Mouse (Mus musculus): ENCODE measurements around the gene Spag16. TPM values are rescaled to one million over a fixed set of nuclear protein-coding genes. Genes with fewer than 3 reads are reported as not detected.
"Not testable (repeated sequence)": the region's sequence is repeated elsewhere in the genome, so short reads cannot be mapped to it uniquely, and the experiment has no call there.

Spag16 gene
- total and polyA plus RNA-seq, 3 experiments: not detected

DNA sequence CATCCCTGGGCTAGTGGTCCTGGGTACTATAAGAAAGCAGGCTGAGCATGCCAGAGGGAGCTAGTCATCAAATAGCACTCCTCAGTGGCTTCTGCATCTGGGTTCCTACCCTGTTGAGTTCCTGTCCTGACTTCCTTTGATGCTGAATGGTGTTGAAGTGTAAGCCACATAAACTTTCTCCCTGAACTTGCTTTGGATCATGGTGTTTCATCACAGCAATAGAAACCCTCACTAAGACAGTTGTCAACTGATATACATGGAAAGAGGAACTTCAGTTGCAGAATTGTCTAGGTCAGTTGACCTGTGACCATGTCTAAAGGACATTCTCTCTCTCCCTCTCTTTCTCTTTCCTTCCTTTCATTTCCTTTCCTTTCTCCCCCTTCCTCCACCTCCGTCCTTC, 3.8 kb downstream of the Spag16 start:
- H3K4me2 ChIP-seq (ENCODE audit: insufficient read depth, low read depth, poor library complexity, severe bottlenecking): no peak overlapping the region
- dilution Hi-C loops (cut with MboI; ENCODE audit: extremely low pct_ligation_motif_present, extremely low pct_unique_long_range_greater_than_20kb, low sequenced_read_pairs) (no loop called here), in situ Hi-C loops (cut with MboI; ENCODE audit: low pct_ligation_motif_present, low pct_unique_long_range_greater_than_20kb, low sequenced_read_pairs) (no loop called here)
- no peak for TF ChIP-seq JUND (conservative IDR thresholded peaks at IDR 0.05; ENCODE audit: low read depth, low read length)
- TF ChIP-seq MAFK (IDR thresholded peaks at IDR 0.05; ENCODE audit: insufficient replicate concordance, low read length): no peak
- TF ChIP-seq ZNF384 (IDR thresholded peaks at IDR 0.05; ENCODE audit: low read depth, low read length): no peak
- TF ChIP-seq ELF1 (IDR thresholded peaks at IDR 0.05; ENCODE audit: low read depth, low read length): no peak
- no peak for TF ChIP-seq PAX5 (IDR thresholded peaks at IDR 0.05; ENCODE audit: low read length)
- TF ChIP-seq POLR2AphosphoS2 (IDR thresholded peaks at IDR 0.05; ENCODE audit: low read depth, low read length): no peak
- no peak for TF ChIP-seq ZKSCAN1 (IDR thresholded peaks at IDR 0.05; ENCODE audit: borderline replicate concordance, low read depth, low read length)
- no peak for TF ChIP-seq SMC3 (IDR thresholded peaks at IDR 0.05; ENCODE audit: low read depth, low read length)
- H3K9me3 ChIP-seq (replicated peaks; ENCODE audit: low read length): no peaks in the 10 kb centered on the region
- no peaks in the 10 kb centered on the region for H3K27me3 ChIP-seq (replicated peaks)
- H3K79me2 ChIP-seq (replicated peaks; ENCODE audit: control insufficient read depth, extremely low read depth, insufficient read depth, poor library complexity, severe bottlenecking): no peaks in the 10 kb centered on the region
- H3K36me3 ChIP-seq (replicated peaks in 1 of 2; ENCODE audit: control insufficient read depth in 1 of 2, insufficient read depth in 1 of 2, low read length in 1 of 2): no peaks in the 10 kb centered on the region
- H3K4me1 ChIP-seq (ENCODE audit: control insufficient read depth in 1 of 2, insufficient read depth in 2 of 2): no peaks in the 10 kb centered on the region
- no peak for DNase-seq (ENCODE audit: extremely low read depth)
- H3K27ac ChIP-seq (ENCODE audit: insufficient read depth, low read depth): no peak overlapping the region
- no peak overlapping the region for H3K9ac ChIP-seq (ENCODE audit: insufficient read depth, low read depth)
- no peak overlapping the region for H3K4me3 ChIP-seq (replicated peaks in 1 of 3; ENCODE audit: low read depth in 2 of 3, low read length in 2 of 3, poor library complexity in 1 of 3)

DNA sequence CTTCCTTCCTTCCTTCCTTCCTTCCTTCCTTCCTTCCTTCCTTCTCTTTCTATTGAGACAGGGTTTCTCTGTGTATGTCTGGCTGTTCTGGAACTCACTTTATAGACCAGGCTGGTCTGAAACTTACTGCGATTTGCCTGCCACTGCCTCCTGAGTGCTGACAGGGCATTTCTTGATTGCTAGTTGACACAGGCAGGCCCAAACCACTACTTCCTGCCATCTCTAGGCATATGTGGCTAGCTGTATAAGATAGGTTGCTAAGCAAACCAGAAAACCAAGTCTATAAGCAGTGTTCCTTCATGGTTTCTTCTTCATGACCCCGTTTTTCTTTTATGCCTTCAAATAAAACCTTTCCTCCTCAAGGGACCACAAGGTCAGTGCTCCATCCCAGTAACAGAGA, 4.2 kb downstream of the Spag16 start:
- no peak overlapping the region for H3K4me3 ChIP-seq (replicated peaks in 1 of 3; ENCODE audit: low read depth in 2 of 3, low read length in 2 of 3, poor library complexity in 1 of 3)
- no peak for DNase-seq (ENCODE audit: extremely low read depth)
- no peak overlapping the region for H3K9ac ChIP-seq (ENCODE audit: insufficient read depth, low read depth)
- H3K4me2 ChIP-seq (ENCODE audit: insufficient read depth, low read depth, poor library complexity, severe bottlenecking): no peak overlapping the region
- no peaks in the 10 kb centered on the region for H3K27me3 ChIP-seq (replicated peaks)
- TF ChIP-seq MAX (IDR thresholded peaks at IDR 0.05; ENCODE audit: low read length): no peak
- TF ChIP-seq POLR2AphosphoS2 (IDR thresholded peaks at IDR 0.05; ENCODE audit: low read depth, low read length): no peak
- no peak for TF ChIP-seq CHD1 (IDR thresholded peaks at IDR 0.05; ENCODE audit: low read depth, low read length)
- TF ChIP-seq NRF1 (IDR thresholded peaks at IDR 0.05; ENCODE audit: low read depth, low read length): no peak
- no peak for TF ChIP-seq ZMIZ1 (IDR thresholded peaks at IDR 0.05; ENCODE audit: low read depth, low read length)
- TF ChIP-seq RAD21 (IDR thresholded peaks at IDR 0.05; ENCODE audit: low read depth, low read length): no peak
- no peak for TF ChIP-seq TBP (conservative IDR thresholded peaks at IDR 0.05; ENCODE audit: low read depth, low read length)
- no peak for TF ChIP-seq JUN (IDR thresholded peaks at IDR 0.05; ENCODE audit: insufficient read depth, low read depth, low read length)
- TF ChIP-seq CHD2 (IDR thresholded peaks at IDR 0.05; ENCODE audit: low read length): no peak
- no peak for TF ChIP-seq MAZ (IDR thresholded peaks at IDR 0.05; ENCODE audit: low read depth, low read length)
- no peak for TF ChIP-seq SMC3 (IDR thresholded peaks at IDR 0.05; ENCODE audit: low read depth, low read length)
- TF ChIP-seq RCOR1 (conservative IDR thresholded peaks at IDR 0.05; ENCODE audit: low read depth, low read length): no peak
- no peak for TF ChIP-seq JUND (conservative IDR thresholded peaks at IDR 0.05; ENCODE audit: low read depth, low read length)
- TF ChIP-seq MYC (IDR thresholded peaks at IDR 0.05; ENCODE audit: low read depth, low read length): no peak
- no peak for TF ChIP-seq UBTF (IDR thresholded peaks at IDR 0.05; ENCODE audit: low read depth, low read length)
- no peak for TF ChIP-seq ETS1 (conservative IDR thresholded peaks at IDR 0.05; ENCODE audit: low read depth, low read length)
- no peak for TF ChIP-seq HCFC1 (IDR thresholded peaks at IDR 0.05; ENCODE audit: low read depth, low read length)
- TF ChIP-seq TCF12 (IDR thresholded peaks at IDR 0.05; ENCODE audit: low read depth, low read length): no peak
- TF ChIP-seq EP300 (IDR thresholded peaks at IDR 0.05; ENCODE audit: low read length): no peak
- no peak for TF ChIP-seq POLR2A (IDR thresholded peaks at IDR 0.05; ENCODE audit: low read depth, low read length)
- H3K27ac ChIP-seq (ENCODE audit: insufficient read depth, low read depth): no peak overlapping the region
- in situ Hi-C loops (cut with MboI; ENCODE audit: low pct_ligation_motif_present, low pct_unique_long_range_greater_than_20kb, low sequenced_read_pairs): no loop called here
- dilution Hi-C loops (cut with MboI; ENCODE audit: extremely low pct_ligation_motif_present, extremely low pct_unique_long_range_greater_than_20kb, low sequenced_read_pairs): no loop called here
- H3K79me2 ChIP-seq (replicated peaks; ENCODE audit: control insufficient read depth, extremely low read depth, insufficient read depth, poor library complexity, severe bottlenecking): no peaks in the 10 kb centered on the region
- H3K9me3 ChIP-seq (replicated peaks; ENCODE audit: low read length): no peaks in the 10 kb centered on the region
- H3K4me1 ChIP-seq (ENCODE audit: control insufficient read depth in 1 of 2, insufficient read depth in 2 of 2): no peaks in the 10 kb centered on the region
- H3K36me3 ChIP-seq (replicated peaks in 1 of 2; ENCODE audit: control insufficient read depth in 1 of 2, insufficient read depth in 1 of 2, low read length in 1 of 2): no peaks in the 10 kb centered on the region

DNA sequence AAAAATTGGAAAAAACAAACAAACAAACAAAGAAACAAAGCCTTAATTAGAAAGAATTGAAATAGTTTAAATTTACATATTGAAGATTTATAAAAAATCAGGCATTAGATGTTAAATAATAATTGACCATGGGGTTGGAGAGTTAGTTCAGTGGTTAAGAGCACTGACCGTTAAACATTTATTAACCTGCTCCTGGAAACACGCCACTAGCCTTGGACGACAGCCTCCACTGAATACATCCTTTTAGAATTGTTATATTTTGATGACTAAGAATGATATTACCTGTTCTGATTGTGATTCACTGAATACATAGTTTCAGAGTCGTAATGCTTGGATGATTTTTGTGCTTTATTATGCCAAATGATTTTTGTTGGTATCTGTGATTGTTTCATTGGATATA, 6.7 kb downstream of the Spag16 start:
- H3K27me3 ChIP-seq (replicated peaks); dilution Hi-C loops (cut with MboI; ENCODE audit: extremely low pct_ligation_motif_present, extremely low pct_unique_long_range_greater_than_20kb, low sequenced_read_pairs); H3K36me3 ChIP-seq (replicated peaks in 1 of 2; ENCODE audit: control insufficient read depth in 1 of 2, insufficient read depth in 1 of 2, low read length in 1 of 2); H3K4me1 ChIP-seq (ENCODE audit: control insufficient read depth in 1 of 2, insufficient read depth in 2 of 2); DNase-seq (ENCODE audit: extremely low read depth); H3K4me3 ChIP-seq (replicated peaks in 1 of 3; ENCODE audit: low read depth in 2 of 3, low read length in 2 of 3, poor library complexity in 1 of 3); H3K9me3 ChIP-seq (replicated peaks; ENCODE audit: low read length); H3K79me2 ChIP-seq (replicated peaks; ENCODE audit: control insufficient read depth, extremely low read depth, insufficient read depth, poor library complexity, severe bottlenecking); H3K9ac ChIP-seq (ENCODE audit: insufficient read depth, low read depth); H3K27ac ChIP-seq (ENCODE audit: insufficient read depth, low read depth); H3K4me2 ChIP-seq (ENCODE audit: insufficient read depth, low read depth, poor library complexity, severe bottlenecking); in situ Hi-C loops (cut with MboI; ENCODE audit: low pct_ligation_motif_present, low pct_unique_long_range_greater_than_20kb, low sequenced_read_pairs): not testable (repeated sequence)

Data from CH12.LX (cell line).